Mouse (Mus musculus) embryonic fibroblast, embryonic 13.5 days (primary cell): Measurements from ENCODE around the gene Vezt.

Experiments used
- CTCF ChIP-seq: IDR thresholded peaks from 2 replicates; pipeline ENCODE4 v1.5.1; 2011; ENCODE audit warnings: mild to moderate bottlenecking, control low read depth, low read length, moderate library complexity, borderline replicate concordance; ENCODE audit not compliant: insufficient read depth
- POLR2A ChIP-seq: IDR thresholded peaks from 2 replicates; pipeline ENCODE4 v1.6.1; 2011; ENCODE audit warnings: low read depth, mild to moderate bottlenecking, control low read depth, low read length, moderate library complexity

DNA sequence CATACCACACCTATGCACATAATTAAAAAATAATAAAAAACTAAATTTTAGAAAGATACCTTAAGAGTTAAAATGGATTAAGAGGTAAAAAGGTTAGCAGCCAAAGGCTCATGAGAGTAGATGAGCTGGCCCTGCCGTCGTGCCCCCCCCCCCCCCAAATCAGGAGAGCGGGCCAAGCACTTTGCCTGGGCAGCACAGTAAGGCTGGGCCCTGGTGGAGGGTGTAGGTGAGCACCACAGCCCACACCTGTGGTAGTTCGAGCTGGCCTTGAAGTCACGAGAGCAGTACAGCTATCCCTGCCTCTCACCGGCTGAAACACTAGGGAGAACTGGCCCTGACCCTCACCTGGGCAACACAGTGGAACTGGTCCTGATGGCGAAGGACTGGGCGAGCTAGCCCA lies 10.5 kb downstream of the Vezt start:
- TF ChIP-seq CTCF (no peak), POLR2A (no peak)
